Mouse (Mus musculus) bone marrow, adult 2 months (tissue): Measurements from ENCODE around the gene Olfr1161.

Experiments used
- CTCF ChIP-seq: fragments of 200-500 bp; IDR thresholded peaks from 2 replicates; pipeline ENCODE4 v1.5.1; 2011; ENCODE audit warnings: low read length, control low read depth; ENCODE audit not compliant: control insufficient read depth, insufficient read depth
- POLR2A ChIP-seq: fragments of 200-500 bp; IDR thresholded peaks from 2 replicates; pipeline ENCODE4 v1.6.1; 2011; ENCODE audit warnings: low read depth, mild to moderate bottlenecking, control low read depth, low read length, borderline replicate concordance; ENCODE audit not compliant: control insufficient read depth

- TF ChIP-seq CTCF = no peak
- TF ChIP-seq POLR2A = no peak
Measured at GRCm38 (mm10) chr2:88037599-88037998, 15.0 kb downstream of the Olfr1161 start, which contains the start of gene Olfr73.
